Mouse (Mus musculus) MEL (cell line): ENCODE results near the gene Olfr1179.

ENCODE experiments used
- CTCF ChIP-seq, 3 experiments: IDR thresholded peaks in 2 of 3; conservative IDR thresholded peaks in 1 of 3; 2 replicates each; pipeline ENCODE4 v1.5.1; 2011 to 2012; ENCODE audit warnings: low read length in 3 of 3, low read depth in 2 of 3, mild to moderate bottlenecking in 2 of 3, improper control_type of control experiment in 1 of 3, inconsistent platforms in 1 of 3, mixed read lengths in 1 of 3, moderate library complexity in 1 of 3; ENCODE audit not compliant: control insufficient read depth in 1 of 3, insufficient read depth in 1 of 3, poor library complexity in 1 of 3, severe bottlenecking in 1 of 3
- EP300 ChIP-seq, 2 experiments: IDR thresholded peaks; 2 replicates each; pipeline ENCODE4 v1.6.1; 2011; ENCODE audit warnings: improper control_type of control experiment in 2 of 2, low read length in 2 of 2, low read depth in 1 of 2, mild to moderate bottlenecking in 1 of 2
- GATA1 ChIP-seq: IDR thresholded peaks from 2 replicates; pipeline ENCODE4 v1.6.1; 2011; ENCODE audit warnings: low read depth, low read length, improper control_type of control experiment
- ZMIZ1 ChIP-seq: IDR thresholded peaks from 2 replicates; pipeline ENCODE4 v1.6.1; 2012; ENCODE audit warnings: low read depth, mild to moderate bottlenecking, inconsistent platforms, low read length, improper control_type of control experiment, moderate library complexity
- ZNF384 ChIP-seq: IDR thresholded peaks from 2 replicates; pipeline ENCODE4 v1.6.1; 2012; ENCODE audit warnings: low read depth, mild to moderate bottlenecking, inconsistent platforms, low read length, improper control_type of control experiment

DNA sequence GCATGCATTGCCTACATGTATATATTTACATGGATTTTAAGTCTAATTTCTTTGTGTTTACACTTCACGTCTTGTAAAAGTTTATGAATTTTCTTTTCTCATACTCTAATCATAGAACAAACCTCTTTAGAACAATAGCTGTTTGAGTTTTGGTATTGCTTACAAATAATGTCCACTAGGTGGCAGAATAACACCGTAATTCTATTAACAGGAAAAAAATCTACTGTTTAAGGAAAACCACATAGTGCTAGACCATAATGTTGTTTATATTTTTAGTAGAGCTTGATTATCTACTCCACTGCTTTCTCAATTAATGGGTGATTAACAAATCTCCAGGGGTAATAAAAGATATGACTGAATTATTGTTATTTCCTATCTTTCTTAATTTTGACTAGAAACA is 49.9 kb downstream of the Olfr1179 start:
- TF ChIP-seq ZMIZ1 = no peak
- TF ChIP-seq EP300 (IDR thresholded peaks at IDR 0.05; ENCODE audit: low read depth in 1 of 2, low read length in 2 of 2) = no peak
- peak in 1 of 3 experiments; percentile 81; a peak in 3 of 6 replicates for TF ChIP-seq CTCF (IDR thresholded peaks at IDR 0.05 in 2 of 3, conservative IDR thresholded peaks at IDR 0.05 in 1 of 3; ENCODE audit: control insufficient read depth in 1 of 3, insufficient read depth in 1 of 3, low read depth in 2 of 3, low read length in 3 of 3, poor library complexity in 1 of 3, severe bottlenecking in 1 of 3)
- TF ChIP-seq GATA1 = no peak
- 0 out of 2 replicates have a peak, but pooled peaks have one; percentile 57 for TF ChIP-seq ZNF384
